ENCODE assay signal across 8 mouse cellular contexts in the genomic region with DNA sequence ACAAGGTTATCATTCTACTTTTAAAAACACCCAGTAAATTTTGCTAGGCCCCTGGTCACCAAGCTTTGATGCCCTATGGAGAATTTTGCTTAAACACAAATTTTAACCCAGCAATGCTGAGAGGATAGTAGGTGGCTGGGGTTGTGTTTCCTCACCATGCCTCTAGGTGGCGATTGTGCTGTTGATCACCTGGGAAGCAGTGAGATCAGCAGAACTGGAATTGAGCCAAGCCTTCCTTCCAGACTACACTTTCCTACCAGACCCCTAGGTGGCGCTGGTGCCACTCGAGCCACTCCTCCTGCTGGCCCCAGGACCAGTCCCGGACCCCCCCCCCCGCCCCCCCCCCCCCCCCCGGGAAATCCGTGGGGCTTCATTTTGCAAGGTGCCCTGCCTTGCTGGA.
DNase-seq lines count a peak whose midpoint lies in the region; ATAC-seq and TF ChIP-seq lines count a peak whose summit lies in the region.

No protein-coding gene starts in this region.

- H3K4me1 ChIP-seq in liver, embryonic 12.5 days = no peaks in the 10 kb centered on the region

- CTCF ChIA-PET in Patski (lab: Charles Lee) = interaction anchor here (0.8 to 0.9 kb wide), 3 partner anchors 13 to 17 kb away, joined by 3 to 4 read pairs (median 3); no protein-coding TSS in a partner anchor

- H3K27ac ChIP-seq in liver, embryonic 12.5 days = no peak overlapping the region

- H3K4me2 ChIP-seq in liver, embryonic 12.5 days = no peak overlapping the region

- in situ Hi-C loops in Patski (cut with MboI; ENCODE audit: low pct_unique_long_range_greater_than_20kb) = no loop called here

- TF ChIP-seq CTCF in Patski (IDR thresholded peaks at IDR 0.05) = peak; percentile 73

- no peak for ATAC-seq in Patski
- peak; percentile 13; the same call in 1 of the 2 replicates for ATAC-seq in liver, embryonic 12.5 days

- no peaks in the 10 kb centered on the region for H3K9me3 ChIP-seq in liver, embryonic 12.5 days (replicated peaks)

- 0% methylated on average over 4 of the region's 7 CpGs for WGBS in liver, embryonic 12.5 days (ENCODE audit: insufficient replicate concordance)

- POLR2A ChIA-PET in Patski (lab: Charles Lee) = no interaction called here

- H3K4me3 ChIP-seq in liver, embryonic 12.5 days = no peak overlapping the region

- no peak overlapping the region for H3K9ac ChIP-seq in liver, embryonic 12.5 days

- no peaks in the 10 kb centered on the region for H3K36me3 ChIP-seq in liver, embryonic 12.5 days

- peaks cover 20% of the 10 kb centered on the region for H3K27me3 ChIP-seq in Patski
- peaks cover 4% of the 10 kb centered on the region; the same call in 1 of the 2 replicates for H3K27me3 ChIP-seq in liver, embryonic 12.5 days (replicated peaks)

- peak; percentile 81 for DNase-seq in B cell, adult 2 months
- peak; percentile 9 for DNase-seq in Patski (ENCODE audit: low read depth, low spot score)
- peak; percentile 86 to 95 for DNase-seq in cerebellum, postnatal 10 days
- DNase-seq in gastrocnemius, postnatal 10 days = peak; percentile 76
- DNase-seq in kidney, postnatal 10 days = peak; percentile 83
- DNase-seq in ovary, postnatal 10 days (ENCODE audit: low spot score) = peak; percentile 18
- DNase-seq in thymus, postnatal 10 days (ENCODE audit: low spot score in 2 of 2) = peak; percentile 56 to 87

Comparison
In these comparisons a context has a peak if more than half of its experiments do, and no peak if none do; other contexts are left out.
1. DNase-seq: peak in every context shown above with its lines; median percentile 90 in cerebellum, postnatal 10 days; 83 in kidney, postnatal 10 days; 81 in B cell, adult 2 months; 76 in gastrocnemius, postnatal 10 days; 72 in thymus, postnatal 10 days; 18 in ovary, postnatal 10 days; 9 in Patski.